Mouse (Mus musculus) ES-E14 (cell line): ENCODE measurements around the gene Nwd1.

Experiments
- CHD2 ChIP-seq: IDR thresholded peaks from 2 replicates; pipeline ENCODE4 v1.6.1; 2014; ENCODE audit warnings: mild to moderate bottlenecking, low read depth, low read length, inconsistent platforms
- HCFC1 ChIP-seq: IDR thresholded peaks from 2 replicates; pipeline ENCODE4 v1.6.1; 2012; ENCODE audit warnings: low read length, inconsistent platforms, borderline replicate concordance; ENCODE audit not compliant: insufficient read depth
- MAFK ChIP-seq: IDR thresholded peaks from 2 replicates; pipeline ENCODE4 v1.6.1; 2014; ENCODE audit warnings: mild to moderate bottlenecking, low read depth, low read length, inconsistent platforms; ENCODE audit not compliant: insufficient read depth
- ZC3H11A ChIP-seq: IDR thresholded peaks from 2 replicates; pipeline ENCODE4 v1.6.1; 2012; ENCODE audit warnings: low read depth, mild to moderate bottlenecking, inconsistent platforms, low read length, borderline replicate concordance
- ZNF384 ChIP-seq: IDR thresholded peaks from 2 replicates; pipeline ENCODE4 v1.6.1; 2012; ENCODE audit warnings: low read depth, low read length, inconsistent platforms

DNA sequence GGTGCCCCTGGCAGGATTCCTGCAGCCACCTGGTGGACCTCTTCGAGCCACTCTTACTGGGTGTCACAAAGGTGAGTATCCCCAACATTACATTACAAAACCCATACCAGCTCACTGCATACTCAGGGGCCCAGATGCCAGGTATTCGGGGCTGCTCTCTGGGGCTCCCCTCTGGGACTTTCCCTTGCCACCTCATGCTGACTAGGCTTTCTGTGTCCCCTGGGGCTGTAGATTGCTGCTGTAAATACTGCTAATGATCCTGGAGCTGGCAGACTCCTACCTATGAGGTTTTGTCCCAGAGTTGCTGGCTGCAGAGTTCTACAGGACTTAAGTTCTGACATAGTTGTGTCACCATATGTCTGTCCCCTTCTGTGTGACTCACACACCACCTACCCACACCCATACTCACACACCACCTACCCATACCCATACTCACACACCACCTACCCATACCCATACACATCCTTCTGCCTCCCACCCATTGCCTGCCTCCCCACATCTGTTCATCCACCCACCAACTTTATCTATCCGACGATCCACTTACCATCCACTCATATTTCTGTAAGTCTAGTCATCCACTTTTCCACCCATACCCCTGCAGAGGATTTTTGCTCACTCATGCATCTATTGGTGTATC, 35.7 kb downstream of the Nwd1 start:
- TF ChIP-seq CHD2 (no peak), HCFC1 (no peak), ZC3H11A (no peak), MAFK (no peak), ZNF384 (no peak)
